Mouse (Mus musculus) left cerebral cortex, postnatal 25 days (tissue): ENCODE measurements at regions not wholly inside any gene's neighbourhood (a gene's known extent, or its start where the extent isn't known, plus 50 kb on each side); places are given as distances from the start of the nearest gene placed in this dataset.

Source experiments
- DNase-seq, 2 experiments: peaks; one replicate each; pipeline ENCODE4 v3.0.0; 2022; ENCODE audit warnings: low spot score in 2 of 2, mixed read lengths in 1 of 2
- intact Hi-C: fragments of 180-260 bp; cut with DNase I; formaldehyde crosslinking; loops from one replicate; pipeline ENCODE4 v1.15.1; 2025

DNA sequence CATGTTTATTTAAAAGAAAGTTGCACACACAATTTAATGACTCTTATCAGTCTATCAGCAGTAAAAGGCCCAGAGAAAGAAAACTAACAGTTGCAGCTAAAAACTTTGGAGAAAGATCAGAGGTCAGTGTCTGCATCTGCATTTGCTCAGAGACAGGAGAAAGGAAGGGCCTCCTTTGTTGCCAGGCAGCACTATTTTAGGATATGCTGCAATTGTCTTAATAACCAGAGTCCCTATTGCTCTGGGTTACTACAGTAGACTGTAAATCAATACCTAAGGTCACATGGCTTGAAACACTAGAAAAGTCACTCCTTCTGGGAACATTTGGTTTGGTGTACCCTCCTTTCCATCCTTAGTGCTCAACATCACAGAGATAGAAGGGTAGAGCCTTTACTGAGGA, 175.7 kb downstream of the Hdgfl1 start:
- intact Hi-C loops: no loop called here
- no peak for DNase-seq

DNA sequence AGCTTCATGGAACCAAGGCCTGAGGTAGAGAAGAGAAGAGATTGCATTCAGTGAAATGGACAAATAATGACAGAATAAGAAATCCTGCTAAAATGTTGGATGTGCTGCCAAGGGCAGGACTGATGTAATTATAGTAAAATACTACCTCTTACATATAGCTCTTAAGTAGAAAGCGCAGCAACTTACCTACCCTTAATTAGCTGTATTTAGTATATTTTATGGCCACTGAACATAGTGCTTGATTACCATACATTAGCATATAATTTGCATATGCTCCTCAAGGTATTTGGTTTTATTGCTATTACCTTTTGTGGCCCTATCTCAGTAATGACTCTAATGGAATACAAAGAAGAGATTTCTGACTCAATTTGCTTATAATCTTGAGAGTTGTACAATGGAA, 176.2 kb downstream of the Hdgfl1 start:
- intact Hi-C loops: no loop called here
- no peak for DNase-seq

DNA sequence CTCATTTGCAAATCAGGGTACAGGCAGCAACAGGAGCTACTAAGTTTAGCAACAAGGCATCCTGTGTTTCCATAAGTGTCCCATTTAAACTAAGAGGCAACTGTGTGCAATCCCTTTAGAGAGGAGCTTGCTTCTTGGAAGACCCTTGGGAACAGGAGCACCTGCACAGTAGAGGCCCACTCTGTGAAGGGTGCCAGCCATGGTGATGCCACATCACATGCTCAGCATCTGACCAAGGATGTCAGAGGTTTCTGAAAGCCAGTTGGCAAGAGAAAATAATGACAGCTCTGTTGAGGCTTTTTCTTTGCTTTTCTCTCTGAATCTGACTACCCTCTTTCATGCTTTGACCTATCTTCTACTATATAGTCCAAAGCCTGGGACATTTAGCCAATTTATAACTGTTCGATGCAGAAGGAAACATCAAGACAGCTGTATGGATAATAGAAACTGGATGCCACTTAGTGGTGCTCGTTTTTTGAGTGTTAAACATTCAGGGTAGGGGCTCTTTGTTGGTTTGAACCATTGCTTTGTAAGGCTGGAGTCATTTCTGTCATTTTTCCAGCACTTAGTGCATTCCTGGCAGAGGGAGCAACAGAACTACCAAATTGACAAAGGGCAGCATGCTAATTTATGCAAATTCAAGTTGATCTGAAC, 193.9 kb downstream of the Hdgfl1 start:
- intact Hi-C loops: no loop called here
- DNase-seq: peak; percentile 14 to 50

DNA sequence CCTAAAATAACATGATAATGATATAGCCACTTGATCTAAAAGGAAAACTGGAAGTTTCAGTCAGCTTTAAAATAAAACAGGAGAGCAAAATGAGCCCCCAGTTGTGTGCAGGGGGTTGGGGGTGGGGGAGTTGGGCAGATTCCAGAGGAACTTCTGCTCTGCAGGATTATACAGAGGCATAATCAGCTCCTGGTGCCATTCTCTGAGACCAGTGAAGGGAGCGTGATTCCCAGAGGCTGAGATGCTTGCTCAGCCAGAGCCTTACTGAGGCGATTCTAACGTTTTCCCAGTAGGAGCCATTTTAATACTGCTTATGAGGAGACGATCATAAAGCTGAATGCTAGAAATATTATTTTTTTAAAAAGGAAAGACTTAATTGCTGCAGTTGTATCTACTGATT, 200.5 kb downstream of the Hdgfl1 start:
- DNase-seq: no peak
- intact Hi-C loops: no loop called here

DNA sequence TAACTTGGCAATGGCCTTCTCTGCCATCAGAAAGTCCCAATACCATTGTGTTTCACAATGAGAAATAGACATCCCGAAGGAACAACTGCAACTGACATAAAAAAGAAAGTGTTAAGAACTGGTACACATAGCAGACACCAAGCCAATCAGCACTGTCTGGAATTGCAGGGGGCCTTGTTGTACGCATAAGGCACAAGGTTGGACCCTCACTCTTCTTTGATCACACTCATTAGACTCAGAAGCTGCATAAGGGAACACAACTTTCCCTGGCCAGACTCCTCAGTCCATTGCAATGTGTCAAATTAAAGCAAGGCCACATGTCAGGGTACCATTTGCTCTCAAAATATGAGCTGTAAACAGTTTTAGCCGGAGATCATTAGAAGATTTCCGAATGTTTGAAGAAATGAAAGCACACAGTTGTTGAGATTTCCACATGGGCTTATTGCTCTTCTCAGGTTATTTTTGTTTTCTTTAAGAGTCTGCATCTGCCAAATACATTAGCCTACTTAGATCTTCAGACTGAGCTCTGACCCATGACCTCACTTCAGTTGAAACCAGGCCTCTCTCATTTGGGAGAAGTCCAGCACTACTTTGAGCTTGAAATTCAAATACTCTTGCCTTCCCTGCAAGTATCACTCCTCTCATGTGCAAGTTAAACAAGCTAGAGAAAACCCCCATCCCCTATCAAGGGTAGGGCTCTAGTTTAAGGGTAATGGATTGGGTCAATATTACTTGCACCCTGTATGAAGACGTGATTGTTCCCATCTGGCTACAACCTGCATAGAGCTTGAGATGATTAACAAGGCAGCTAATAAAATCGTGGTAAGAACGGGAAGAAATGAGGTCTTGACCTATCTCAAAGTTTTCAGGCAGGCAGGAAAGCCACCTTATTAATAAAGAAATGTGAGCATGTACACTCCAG, 204.8 kb downstream of the Hdgfl1 start:
- no peak for DNase-seq
- intact Hi-C loops: no loop called here

DNA sequence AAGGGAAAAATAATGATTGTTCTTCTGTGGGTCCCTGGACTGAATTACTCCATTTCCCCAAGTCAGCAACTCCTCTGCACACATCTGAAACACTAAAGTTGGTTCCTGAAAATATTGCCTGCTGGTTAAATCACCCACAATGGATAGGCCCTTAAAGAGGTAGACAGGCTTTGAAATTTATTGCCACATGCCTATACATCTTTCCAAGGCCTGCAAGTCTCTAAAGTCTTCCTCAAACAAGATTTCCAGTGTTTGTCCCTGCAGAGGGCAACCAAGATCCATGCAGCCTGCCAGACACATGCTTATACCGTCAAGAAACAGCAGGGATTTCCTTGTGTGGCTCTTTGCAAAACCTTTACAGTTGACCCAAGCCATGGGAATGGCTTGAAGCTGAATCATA, 211.6 kb downstream of the Hdgfl1 start:
- DNase-seq: peak in 1 of 2 experiments; percentile 2
- intact Hi-C loops: no loop called here

DNA sequence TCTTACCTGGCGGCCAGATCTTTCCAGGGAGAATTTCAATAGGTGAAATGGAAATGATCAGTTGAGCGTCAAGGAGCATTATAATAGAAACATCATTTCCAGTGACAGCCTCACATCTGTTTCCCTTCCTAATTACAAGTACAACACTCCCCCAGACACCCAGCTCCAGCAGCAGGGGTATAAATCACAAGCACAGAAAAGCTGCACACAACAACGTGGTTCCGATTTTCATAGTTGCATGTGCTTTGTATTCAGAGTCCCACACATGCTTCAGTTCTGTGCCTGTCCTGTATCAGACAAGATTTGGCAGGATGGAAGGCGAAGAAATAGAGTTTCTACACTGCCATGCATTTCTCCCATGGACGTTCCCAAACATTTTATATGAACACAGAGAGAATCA, 215.7 kb downstream of the Hdgfl1 start:
- intact Hi-C loops: no loop called here
- no peak for DNase-seq

DNA sequence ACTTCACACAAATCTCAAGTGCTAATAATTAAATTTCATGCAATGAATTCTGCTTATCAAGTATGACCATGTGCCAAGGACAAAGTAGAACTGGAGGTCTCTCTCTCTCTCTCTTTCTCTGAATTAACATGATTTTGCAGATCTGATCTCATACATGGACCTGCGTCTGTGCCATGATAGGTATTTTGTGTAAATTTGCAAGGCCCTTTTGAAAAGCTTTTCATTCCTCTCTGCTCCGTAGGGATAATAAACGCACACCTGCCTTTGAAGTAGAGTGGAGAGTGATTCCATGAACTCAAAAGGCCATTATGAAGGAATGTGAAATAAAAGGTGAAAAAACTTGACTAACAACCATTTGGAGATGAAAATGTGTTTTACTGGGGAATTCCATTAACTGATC, 217.8 kb downstream of the Hdgfl1 start:
- no peak for DNase-seq

DNA sequence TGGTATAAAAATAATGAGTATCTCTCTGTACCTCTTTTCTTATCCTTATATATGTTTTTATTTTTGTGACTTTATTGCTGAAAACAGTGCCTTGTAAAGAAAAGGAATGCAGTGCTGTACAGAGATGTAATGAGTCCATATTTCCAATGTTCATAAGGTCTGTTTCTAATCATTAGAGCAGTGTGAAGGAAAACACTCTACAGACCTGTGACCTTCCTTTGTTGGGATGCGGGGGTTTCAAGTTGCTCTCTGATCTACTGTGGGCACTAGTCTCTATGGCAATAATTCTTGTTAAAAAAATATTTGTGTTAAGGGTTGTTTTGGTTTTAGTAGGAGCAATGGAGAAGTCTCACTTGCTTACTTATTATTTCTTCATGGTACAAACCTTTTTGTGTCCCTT, 231.0 kb downstream of the Hdgfl1 start:
- DNase-seq: no peak
- intact Hi-C loops: no loop called here

More for the DNA sequence above, 217.8 kb downstream of the Hdgfl1 start:
- intact Hi-C loops: no loop called here

DNA sequence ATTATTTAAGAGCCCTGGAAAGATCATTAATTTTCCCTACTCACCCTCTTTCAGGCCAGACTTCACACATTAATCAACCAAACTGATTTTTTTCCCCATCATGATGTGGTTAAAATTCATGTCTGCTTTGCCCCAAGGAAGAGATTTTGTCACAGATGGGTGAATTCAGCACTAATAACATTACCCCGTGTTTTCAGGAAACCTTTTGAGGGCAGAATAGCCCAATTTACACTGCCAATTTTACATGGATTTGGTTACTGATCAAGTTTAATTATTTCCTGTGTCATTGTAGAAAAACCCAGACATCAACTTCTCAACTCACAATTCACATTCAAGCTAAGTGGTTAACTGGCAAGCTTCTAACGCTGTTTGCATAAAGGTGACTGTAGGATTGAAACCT, 233.4 kb downstream of the Hdgfl1 start:
- DNase-seq: no peak
- intact Hi-C loops: no loop called here

DNA sequence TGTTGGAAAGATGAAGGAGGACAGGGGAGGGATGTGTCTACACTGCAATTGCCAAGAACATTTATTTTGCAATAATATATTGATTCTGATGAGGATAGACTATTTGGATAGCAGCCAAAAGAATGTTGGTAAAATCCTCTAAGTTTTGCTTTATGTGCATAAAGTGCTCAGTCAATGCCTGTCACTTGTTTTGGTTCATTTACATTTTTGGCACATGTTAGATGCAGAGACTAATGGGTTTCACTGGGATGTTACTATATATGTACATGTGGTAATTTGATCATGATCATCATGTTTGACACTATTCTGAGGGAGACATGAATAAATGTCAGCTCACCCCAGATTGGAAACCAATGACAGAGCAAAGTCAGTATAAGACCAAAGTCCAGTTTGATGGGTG, 237.2 kb downstream of the Hdgfl1 start:
- intact Hi-C loops: no loop called here

DNA sequence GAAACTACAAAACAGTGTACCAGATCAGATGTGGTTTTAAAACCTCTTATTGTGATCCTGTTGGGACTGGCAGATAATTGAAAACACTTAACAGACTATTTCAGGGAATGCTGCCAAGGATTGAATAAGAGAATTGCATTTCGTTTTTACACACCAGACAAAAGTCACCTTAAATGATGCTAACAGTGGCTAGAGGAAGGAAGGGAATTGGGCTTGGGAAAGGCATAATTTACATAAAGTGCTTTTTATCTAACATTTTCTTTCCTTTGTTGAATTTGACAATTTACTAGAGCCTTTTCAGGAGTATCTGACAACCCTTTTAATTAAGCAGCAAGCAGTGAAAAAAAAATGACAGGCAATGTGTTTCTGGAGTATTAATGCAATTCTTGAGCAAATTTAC, 250.9 kb downstream of the Hdgfl1 start:
- no peak for DNase-seq
- intact Hi-C loops: no loop called here

More for the DNA sequence above, 237.2 kb downstream of the Hdgfl1 start:
- DNase-seq: no peak

DNA sequence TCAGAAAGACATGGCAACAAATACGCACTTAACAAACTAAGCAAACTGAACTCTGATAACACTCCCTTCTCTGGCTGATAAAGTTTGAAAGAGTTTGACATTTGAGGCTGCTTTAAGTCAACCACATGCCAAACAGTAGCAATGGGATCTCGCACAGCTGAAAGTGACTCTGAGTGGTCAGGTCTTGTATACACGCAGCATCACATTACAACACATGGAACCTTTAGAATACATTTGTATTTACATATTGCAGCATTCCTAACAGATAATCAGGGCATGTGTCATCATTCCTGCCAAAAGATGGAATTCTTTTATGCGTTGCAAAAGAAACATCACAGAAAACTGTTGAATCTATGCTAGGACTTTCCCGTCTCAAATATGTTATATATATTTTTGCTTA, 251.5 kb downstream of the Hdgfl1 start:
- DNase-seq: no peak
- intact Hi-C loops: no loop called here

DNA sequence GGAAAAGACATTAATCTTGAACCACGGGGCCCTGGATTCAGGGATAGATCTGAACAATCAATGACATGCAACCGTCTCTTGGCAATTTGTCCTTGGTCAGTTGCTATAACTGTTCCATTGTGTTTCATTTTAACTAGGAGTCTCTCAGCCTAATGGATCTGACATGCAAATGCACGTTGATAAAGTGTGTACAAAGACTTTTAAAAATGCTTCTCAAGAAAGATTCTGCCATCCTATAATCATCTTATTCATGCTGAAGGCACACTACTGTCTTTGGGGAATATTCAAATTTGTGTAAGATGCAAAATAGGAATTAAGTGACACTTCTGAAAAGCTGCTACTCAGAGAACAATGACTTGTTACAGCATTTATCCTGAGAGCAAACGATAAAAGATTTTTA, 252.3 kb downstream of the Hdgfl1 start:
- DNase-seq: no peak
- intact Hi-C loops: no loop called here

DNA sequence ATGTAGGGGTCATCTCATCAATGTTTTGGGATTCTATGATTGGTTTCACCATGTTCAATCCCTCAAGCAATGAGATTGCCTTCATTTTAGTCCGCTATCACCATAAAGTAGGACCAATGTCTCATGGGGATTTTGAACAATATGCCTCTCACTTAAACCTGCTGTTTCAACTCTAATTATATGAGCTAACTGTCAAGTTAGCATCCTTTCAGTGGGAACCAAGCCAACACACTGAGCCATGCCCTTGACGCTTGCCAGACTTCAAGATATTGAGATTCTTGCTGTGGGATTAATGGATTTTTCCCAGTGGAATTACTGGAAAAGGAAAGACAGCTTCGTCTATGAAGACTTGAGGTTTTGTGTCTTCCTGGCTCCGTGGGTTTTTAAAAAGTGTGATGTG, 259.5 kb downstream of the Hdgfl1 start:
- intact Hi-C loops: no loop called here
- DNase-seq: no peak

DNA sequence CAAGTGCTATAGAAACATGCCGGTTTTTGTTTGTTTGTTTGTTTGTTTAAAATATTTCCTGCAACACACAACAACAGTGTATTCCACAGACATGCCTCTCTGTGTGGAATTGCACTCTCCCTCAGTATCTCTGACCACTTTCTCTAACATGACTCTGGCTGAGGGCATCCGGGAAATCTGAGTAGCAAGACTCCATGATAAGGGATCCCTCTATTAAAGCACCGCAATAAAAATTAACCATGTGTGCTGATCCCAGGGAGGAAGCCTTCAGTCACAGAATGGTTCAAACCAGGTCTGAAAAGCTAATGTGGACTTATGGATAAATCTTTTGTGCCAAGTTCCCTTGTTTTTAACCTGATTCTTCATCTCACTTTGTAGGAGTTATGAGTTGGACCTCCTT, 260.1 kb downstream of the Hdgfl1 start:
- intact Hi-C loops: no loop called here
- DNase-seq: no peak

DNA sequence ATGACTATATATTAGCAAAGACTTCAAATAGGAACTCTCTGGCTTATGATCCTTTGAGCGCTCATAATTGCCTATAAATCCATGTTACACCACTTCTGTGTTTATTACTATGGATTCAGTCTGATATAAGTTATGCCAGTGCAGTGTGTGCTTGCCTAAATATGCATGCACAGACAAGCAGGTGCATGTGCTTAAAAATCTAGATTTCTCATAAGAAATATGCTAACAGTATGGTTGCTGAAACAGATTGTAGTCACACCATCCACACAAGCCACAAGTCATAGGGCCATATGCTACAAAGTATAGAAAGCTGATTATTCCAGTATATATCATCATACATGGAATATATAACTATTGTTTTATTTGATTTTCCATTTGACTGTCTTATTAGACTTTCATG, 266.2 kb downstream of the Hdgfl1 start:
- DNase-seq: no peak
- intact Hi-C loops: no loop called here

DNA sequence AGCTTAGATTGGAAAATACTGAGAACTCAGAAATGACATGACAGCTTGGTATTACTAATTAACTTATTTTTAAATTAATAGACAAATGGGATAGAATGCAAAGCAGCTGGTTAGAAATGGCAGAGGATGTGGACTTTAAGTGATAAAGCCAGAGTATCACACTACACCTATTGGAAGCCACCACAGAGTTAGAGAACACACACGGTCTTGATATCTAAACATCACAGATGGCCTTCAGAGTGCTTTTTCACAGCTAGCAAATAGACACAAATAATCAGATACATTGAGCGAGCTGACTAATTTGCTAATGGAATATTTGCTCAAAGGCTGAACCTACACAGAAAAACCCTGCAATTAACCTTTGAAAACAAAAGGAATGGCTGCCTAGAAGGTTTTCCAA, 272.9 kb downstream of the Hdgfl1 start:
- DNase-seq: no peak
- intact Hi-C loops: no loop called here

DNA sequence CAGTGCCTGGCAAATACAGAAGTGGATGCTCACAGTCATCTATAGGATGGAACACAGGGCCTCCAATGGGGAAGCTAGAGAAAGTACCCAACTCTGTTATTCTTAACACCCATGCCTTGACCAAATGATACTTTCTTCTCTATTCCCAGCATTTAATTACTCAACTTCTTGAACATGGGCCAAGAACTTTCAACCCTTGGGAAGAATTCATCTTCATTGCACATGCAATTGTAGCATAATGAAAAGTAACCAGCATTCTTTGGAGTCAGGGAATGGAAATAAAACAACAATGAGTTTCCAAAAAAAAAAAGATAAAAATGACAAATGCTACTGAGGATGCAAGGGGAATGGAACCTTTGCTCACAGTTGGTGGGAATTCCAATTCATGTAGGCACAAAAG, 274.1 kb downstream of the Hdgfl1 start:
- intact Hi-C loops: no loop called here
- DNase-seq: no peak

DNA sequence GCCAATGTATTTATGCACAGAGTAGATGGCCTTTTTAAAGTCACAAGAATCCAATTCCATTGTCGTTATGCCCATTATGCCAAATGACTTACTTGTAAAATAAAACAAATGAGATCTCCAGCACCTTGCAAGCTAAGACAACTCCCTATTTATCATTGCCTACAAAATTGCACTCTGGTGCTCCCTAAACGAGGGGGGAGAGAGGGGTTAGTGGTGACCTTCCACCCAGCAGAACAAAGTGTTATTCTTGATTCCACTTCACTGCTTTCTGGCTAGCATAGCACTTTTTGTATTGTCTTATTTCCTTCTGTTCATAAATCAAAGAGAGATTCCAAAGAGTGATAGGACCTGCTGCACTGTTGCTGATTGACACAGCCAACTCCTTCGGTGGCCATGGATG, 300.6 kb downstream of the Hdgfl1 start:
- no peak for DNase-seq
- intact Hi-C loops: no loop called here

DNA sequence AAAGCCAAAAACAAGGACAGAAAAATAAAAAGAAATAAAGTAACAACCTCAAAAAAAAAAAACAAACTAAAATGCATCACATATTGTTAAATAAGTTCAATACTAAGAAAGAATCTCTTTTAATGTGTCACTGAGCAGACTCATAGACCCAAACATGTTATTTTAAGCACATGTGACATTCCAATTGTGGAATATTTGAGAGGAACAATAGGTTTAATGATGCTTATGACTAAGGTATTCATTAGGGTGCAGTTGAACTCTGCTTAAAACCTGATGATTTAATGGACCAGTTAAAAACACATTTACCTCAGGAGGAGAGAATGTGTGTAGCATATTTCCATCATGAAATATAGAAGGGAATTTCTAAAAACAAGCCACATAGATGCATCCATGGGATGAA, 302.4 kb downstream of the Hdgfl1 start:
- intact Hi-C loops: no loop called here
- no peak for DNase-seq
